ENCODE assay signal across 7 mouse cellular contexts in genomic region chr15:84301026-84301425, GRCm38 (mm10). TPM values are rescaled to one million over a fixed set of nuclear protein-coding genes. Genes with fewer than 3 reads are reported as not detected.
DNase-seq lines count a peak whose midpoint lies in the region; ATAC-seq and TF ChIP-seq lines count a peak whose summit lies in the region.

No protein-coding gene starts in this region.

- 0 out of 2 replicates have a peak overlapping the region, but pooled peaks have one; percentile 10 for H3K4me2 ChIP-seq in lung, embryonic 14.5 days
- H3K4me2 ChIP-seq in stomach, embryonic 15.5 days = no peak overlapping the region

- peak; percentile 85 for DNase-seq in lung, embryonic 14.5 days
- no peak for DNase-seq in lung, adult 18-20 months
- peak; percentile 47 to 52 for DNase-seq in cerebellum, postnatal 36 days
- peak; percentile 31 for DNase-seq in heart, adult 8-10 months (ENCODE audit: low spot score)
- DNase-seq in lung, postnatal 14 days = peak; percentile 49

- no peaks in the 10 kb centered on the region for H3K9me3 ChIP-seq in lung, embryonic 14.5 days (ENCODE audit: low read depth, low read length)
- H3K9me3 ChIP-seq in stomach, embryonic 15.5 days = no peaks in the 10 kb centered on the region

- TF ChIP-seq CTCF in lung, embryonic 14.5 days (IDR thresholded peaks at IDR 0.05; ENCODE audit: low read depth) = no peak

- H3K27ac ChIP-seq in lung, embryonic 14.5 days (ENCODE audit: low read depth) = 0 out of 2 replicates have a peak overlapping the region, but pooled peaks have one; percentile 43
- peak overlapping the region; percentile 3; the same call in 1 of the 2 replicates for H3K27ac ChIP-seq in stomach, embryonic 15.5 days

- H3K4me3 ChIP-seq in lung, embryonic 14.5 days (ENCODE audit: low read depth, low read length) = no peak overlapping the region
- H3K4me3 ChIP-seq in stomach, embryonic 15.5 days (replicated peaks) = no peak overlapping the region

- no peaks in the 10 kb centered on the region for H3K27me3 ChIP-seq in lung, embryonic 14.5 days (ENCODE audit: insufficient read depth, low read length)
- no peaks in the 10 kb centered on the region for H3K27me3 ChIP-seq in stomach, embryonic 15.5 days (replicated peaks)

- no peak overlapping the region for H3K9ac ChIP-seq in lung, embryonic 14.5 days
- no peak overlapping the region for H3K9ac ChIP-seq in stomach, embryonic 15.5 days

- no peaks in the 10 kb centered on the region for H3K36me3 ChIP-seq in lung, embryonic 14.5 days (ENCODE audit: insufficient read depth)
- no peaks in the 10 kb centered on the region for H3K36me3 ChIP-seq in stomach, embryonic 15.5 days

- H3K4me1 ChIP-seq in lung, embryonic 14.5 days (ENCODE audit: insufficient read depth) = peaks cover 22% of the 10 kb centered on the region
- H3K4me1 ChIP-seq in stomach, embryonic 15.5 days = peaks cover 52% of the 10 kb centered on the region

- 9% methylated on average over 7 of the region's 7 CpGs for WGBS in lung, embryonic 14.5 days
- 7% methylated on average over 7 of the region's 7 CpGs for WGBS in stomach, embryonic 15.5 days

- ATAC-seq in lung, embryonic 14.5 days (ENCODE audit: insufficient read depth) = 0 out of 2 replicates have a peak, but pooled peaks have one; percentile 52
- no peak for ATAC-seq in stomach, embryonic 15.5 days (ENCODE audit: insufficient read depth, low FRiP score, low read depth)
- no peak for ATAC-seq in erythroid progenitor cell, adult 5-6 weeks (replicated peaks; ENCODE audit: low FRiP score, poor library complexity, severe bottlenecking)

RNA-seq across cellular contexts. Expression of gene Parvg, which starts 22.8 kb away (rescaled TPM):
- 1.5 and 1.7 TPM in 2 replicates for polyA plus RNA-seq in lung, embryonic 14.5 days (2014; fragmentation: Nextera tagmentation; extraction: Ambion mirVana)
- total RNA-seq in heart, adult 8-10 months (2022) = 1 to 10 TPM in 3 of 4 experiments, under 1 TPM in 1; 0.88 to 2.0 (median 1.4) TPM
- polyA plus RNA-seq in stomach, embryonic 15.5 days (2015; fragmentation: Nextera tagmentation; extraction: Ambion mirVana) = 3.8 and 3.9 TPM in 2 replicates
- total RNA-seq in erythroid progenitor cell, adult 5-6 weeks (2015; ENCODE audit: low replicate concordance) = 27.4 and 29.3 TPM in 2 replicates
- total RNA-seq in erythroid progenitor cell, adult 5-6 weeks (2017; ENCODE audit: low replicate concordance) = 22.2 and 31.4 TPM in 2 replicates

Comparison
In these comparisons a context has a peak if more than half of its experiments do, and no peak if none do; other contexts are left out.
1. DNase-seq: peak in lung, embryonic 14.5 days (single experiment), cerebellum, postnatal 36 days (2 of 2), heart, adult 8-10 months (single experiment) and lung, postnatal 14 days (single experiment); none in lung, adult 18-20 months (0 of 2).
2. RNA of gene Parvg, which starts 22.8 kb away (total RNA-seq): 22.2 to 31.4 TPM in erythroid progenitor cell, adult 5-6 weeks; 0.88 to 2.0 TPM in heart, adult 8-10 months; every median in the first group is over 4 times any median in the second.